Mouse (Mus musculus) heart, embryonic 16.5 days (tissue): ENCODE data around the gene Inhbb. TPM values are rescaled to one million over a fixed set of nuclear protein-coding genes. Genes with fewer than 3 reads are reported as not detected.

Experiments
- ATAC-seq: fragments of 200-750 bp; cut with Nextera tagmentation; replicated peaks from 2 replicates; pipeline ENCODE4 v1.8.0; 2017; ENCODE audit warnings: moderate number of reproducible peaks; ENCODE audit not compliant: insufficient read depth, low FRiP score; ENCODE audit errors: extremely low read depth
- H3K27ac ChIP-seq: fragments of 300-500 bp; sonication (generic); 2 replicates; pipeline ENCODE4 v1.5.1; 2014; ENCODE audit warnings: mild to moderate bottlenecking, low read length, control low read depth, moderate library complexity
- H3K27me3 ChIP-seq: fragments of 300-500 bp; sonication (generic); 2 replicates; pipeline ENCODE4 v1.6.1; 2014; ENCODE audit warnings: low read length, mixed read lengths; ENCODE audit not compliant: control insufficient read depth, insufficient read depth
- H3K36me3 ChIP-seq: fragments of 300-500 bp; sonication (generic); 2 replicates; pipeline ENCODE4 v1.6.1; 2014; ENCODE audit not compliant: control insufficient read depth, insufficient read depth
- H3K4me1 ChIP-seq: fragments of 300-500 bp; sonication (generic); 2 replicates; pipeline ENCODE4 v1.6.1; 2014; ENCODE audit warnings: low read length, mixed read lengths; ENCODE audit not compliant: control insufficient read depth, insufficient read depth
- H3K4me2 ChIP-seq: fragments of 300-500 bp; sonication (generic); 2 replicates; pipeline ENCODE4 v1.6.1; 2014; ENCODE audit warnings: low read depth, mild to moderate bottlenecking, control low read depth, low read length
- H3K4me3 ChIP-seq: fragments of 300-500 bp; sonication (generic); 2 replicates; pipeline ENCODE4 v1.5.1; 2014; ENCODE audit warnings: mild to moderate bottlenecking, control low read depth, low read length
- H3K9ac ChIP-seq: fragments of 300-500 bp; sonication (generic); 2 replicates; pipeline ENCODE4 v1.6.1; 2014; ENCODE audit warnings: low read length, control low read depth
- H3K9me3 ChIP-seq: fragments of 300-500 bp; sonication (generic); replicated peaks from 2 replicates; pipeline ENCODE4 v1.6.1; 2016; ENCODE audit warnings: low read length; ENCODE audit not compliant: control insufficient read depth
- WGBS: fragments of 180-500 bp; shearing (Covaris S2); extraction: QIAGEN DNeasy Blood & Tissue Kit; methylation state at CpG from one replicate; pipeline ENCODE4 v1.1.7; 2014; 5-methylcytosine and 5-hydroxymethylcytosine counted together
- polyA plus RNA-seq: library from polyadenylated mRNA; unstranded; fragments of >200 nt; fragmentation: Nextera tagmentation; extraction: Ambion mirVana; gene quantifications from 2 replicates; pipeline ENCODE4 v1.2.1, GENCODE M21; 2015

Inhbb gene
- polyA plus RNA-seq, 1 experiment from 2014 or later = 0.46 TPM

DNA sequence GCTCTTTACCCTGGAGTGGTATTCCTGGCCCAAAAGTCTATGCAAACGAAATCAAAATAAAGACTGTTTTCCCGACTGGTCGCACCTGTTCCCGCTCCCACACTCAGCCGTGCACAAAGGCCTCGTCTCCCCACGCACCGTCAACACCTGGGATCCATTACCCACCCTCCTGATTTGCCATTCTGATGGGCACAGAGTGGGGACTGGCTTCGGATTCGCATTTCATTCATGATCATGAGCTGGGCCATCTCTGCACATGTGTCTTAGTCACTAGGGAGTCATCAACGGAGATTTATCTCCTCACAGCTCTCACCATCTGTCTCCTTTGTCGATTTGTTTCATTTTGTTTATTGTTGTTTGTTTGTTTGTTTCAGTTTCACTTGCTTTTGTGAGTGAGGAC is 54.5 kb downstream of the Inhbb start:
- Histone ChIP-seq H3K9ac (no peak overlapping the region), H3K4me1 (no peaks in the 10 kb centered on the region), H3K9me3 (no peaks in the 10 kb centered on the region), H3K27me3 (no peaks in the 10 kb centered on the region), H3K4me2 (no peak overlapping the region), H3K27ac (no peak overlapping the region), H3K4me3 (no peak overlapping the region), H3K36me3 (no peaks in the 10 kb centered on the region)
- 76% methylated on average over 12 of the region's 12 CpGs for WGBS
- ATAC-seq = no peak

GRCm38 (mm10) chr1:119366315-119366714 is 55.7 kb downstream of the Inhbb start:
- no peak overlapping the region for H3K9ac ChIP-seq
- no peaks in the 10 kb centered on the region for H3K4me1 ChIP-seq
- no peak for ATAC-seq
- no peaks in the 10 kb centered on the region for H3K27me3 ChIP-seq
- no peak overlapping the region for H3K4me3 ChIP-seq
- WGBS = 68% methylated on average over 6 of the region's 6 CpGs
- H3K9me3 ChIP-seq = peaks cover 7% of the 10 kb centered on the region
- H3K36me3 ChIP-seq = no peaks in the 10 kb centered on the region
- no peak overlapping the region for H3K4me2 ChIP-seq
- no peak overlapping the region for H3K27ac ChIP-seq

Other genes with a start within 250 kb of the Inhbb start
- 130 and 140 TPM in 2 replicates for gene Ralb, start 82.5 kb upstream of the Inhbb start, polyA plus RNA-seq
- 24.7 and 25.8 TPM in 2 replicates for gene Tmem185b, start 103.9 kb upstream of the Inhbb start, polyA plus RNA-seq
- 12.7 and 12.8 TPM in 2 replicates for gene Epb41l5, start 226.8 kb upstream of the Inhbb start, polyA plus RNA-seq